Mouse (Mus musculus): ENCODE data around the gene Spata2.
A peak's percentile ranks its signal among the peaks of the same experiment; 100 is the strongest.

The Spata2 gene

DNA sequence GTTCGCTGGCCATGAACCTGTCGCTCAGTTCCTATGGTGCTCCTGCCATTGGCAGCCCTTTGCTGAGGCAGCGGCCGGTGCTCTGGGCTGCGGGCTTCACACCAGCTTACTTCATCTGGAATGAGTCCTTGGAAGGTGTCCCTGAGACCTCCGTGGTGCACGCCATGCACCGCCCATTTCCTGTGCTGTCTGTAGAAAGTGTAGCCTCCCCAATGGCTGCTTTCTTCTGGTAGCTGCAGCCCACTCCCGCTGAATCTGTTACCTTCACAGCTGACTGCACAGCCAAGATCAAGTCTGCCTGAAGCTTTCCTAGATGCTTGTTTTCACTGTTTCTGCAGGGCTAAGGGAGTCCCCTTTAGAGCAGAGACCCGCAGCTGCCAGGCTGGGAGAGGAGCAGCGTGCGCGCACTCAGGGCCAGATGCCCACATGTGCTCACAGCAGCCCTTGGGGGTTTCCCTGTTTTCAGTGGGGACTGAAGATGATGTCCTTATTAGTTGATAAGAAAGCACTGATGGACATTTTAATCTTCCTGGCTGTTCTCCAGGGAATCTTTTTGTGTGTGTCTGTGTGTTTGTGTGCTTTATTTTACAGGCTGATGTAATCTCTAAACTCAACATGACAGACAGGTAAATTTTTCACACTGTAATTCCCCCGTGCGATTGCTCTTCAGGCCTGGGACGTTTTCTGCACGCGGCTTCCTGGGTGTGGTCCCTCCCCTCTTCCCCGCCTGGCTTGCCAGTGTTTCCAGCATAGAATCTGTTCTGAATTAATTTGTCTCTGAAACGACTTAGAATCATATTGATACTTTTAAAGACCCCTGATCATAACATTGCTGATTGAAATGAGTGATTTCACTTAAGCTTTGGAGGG, 46.5 kb downstream of the Spata2 start:
- DNase-seq = no peak

DNA sequence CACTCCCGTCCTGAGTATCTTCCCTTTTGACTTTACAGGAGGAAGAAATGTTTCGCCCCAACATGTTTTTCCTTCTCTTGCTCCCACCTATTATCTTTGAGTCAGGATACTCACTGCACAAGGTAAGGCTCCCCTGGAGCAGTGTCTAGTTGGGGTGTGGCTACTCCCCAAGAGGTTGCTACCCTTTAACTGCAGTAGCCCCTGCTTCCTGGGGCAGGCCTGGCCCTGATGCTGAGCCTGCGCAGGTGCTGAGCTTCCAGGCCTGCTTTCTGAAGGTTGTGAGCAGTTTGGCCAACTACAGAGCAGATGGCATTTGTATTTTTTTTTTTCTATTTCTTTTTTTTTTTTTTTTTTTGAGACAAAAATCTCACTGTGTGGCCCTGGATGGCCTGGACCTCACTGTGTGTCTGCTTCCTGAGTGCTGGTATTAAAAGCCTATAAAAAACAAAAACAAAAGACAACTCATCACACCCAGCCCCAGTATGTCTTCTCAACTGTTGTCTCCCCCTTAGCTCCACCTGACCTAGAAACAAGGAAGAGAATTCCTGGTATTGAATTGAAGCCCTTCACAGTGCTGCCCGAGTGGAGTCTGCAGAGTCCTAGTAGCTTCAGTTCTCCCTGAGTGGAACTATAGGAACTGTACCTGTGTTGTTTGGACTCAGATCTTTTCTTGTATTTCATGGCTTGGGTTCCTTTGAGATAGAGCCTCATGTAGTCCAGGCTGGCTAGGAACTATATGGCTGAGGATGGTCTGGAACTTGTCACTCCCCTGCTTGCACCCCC, 49.1 kb downstream of the Spata2 start:
- DNase-seq = no peak

DNA sequence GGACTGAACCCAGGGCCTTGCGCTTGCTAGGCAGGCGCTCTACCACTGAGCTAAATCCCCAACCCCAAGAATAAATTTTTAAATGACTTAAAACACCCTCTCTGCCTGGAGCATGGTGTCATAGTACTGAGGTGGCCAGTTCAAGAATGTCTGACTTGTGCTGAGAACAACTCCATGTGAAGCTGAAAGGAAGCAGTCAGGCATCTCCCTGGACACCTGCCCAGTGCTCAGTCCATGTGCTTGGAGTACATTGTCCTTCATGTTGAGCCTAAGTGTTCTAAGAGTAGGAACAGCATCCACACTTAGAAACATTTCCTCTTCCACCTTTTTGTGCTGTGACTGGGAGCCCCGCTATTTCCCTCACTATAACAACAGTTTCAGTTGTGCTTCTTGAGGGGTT, 53.3 kb downstream of the Spata2 start:
- DNase-seq = no peak

DNA sequence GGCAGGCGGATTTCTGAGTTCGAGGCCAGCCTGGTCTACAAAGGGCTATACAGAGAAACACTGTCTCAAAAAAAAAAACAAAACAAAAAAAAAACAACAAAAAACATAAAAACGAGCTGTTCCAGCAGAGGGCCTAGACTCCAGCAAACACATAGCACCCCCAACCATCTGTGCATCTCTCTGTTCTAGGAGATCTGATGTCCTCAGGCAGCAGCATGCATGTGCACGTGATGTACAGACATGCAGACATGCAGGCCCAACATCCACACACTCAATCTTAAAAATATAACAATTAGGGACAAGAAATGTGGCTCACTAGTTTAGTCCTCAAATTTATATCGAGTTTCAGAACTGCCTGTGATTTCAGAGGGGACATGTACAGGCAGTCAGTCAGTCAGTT, 56.3 kb downstream of the Spata2 start:
- no peak for DNase-seq

GRCm38 (mm10) chr2:167435631-167436030, 57.1 kb downstream of the Spata2 start:
- no peak for DNase-seq

GRCm38 (mm10) chr2:167434570-167434969, 58.1 kb downstream of the Spata2 start:
- no peak for DNase-seq

DNA sequence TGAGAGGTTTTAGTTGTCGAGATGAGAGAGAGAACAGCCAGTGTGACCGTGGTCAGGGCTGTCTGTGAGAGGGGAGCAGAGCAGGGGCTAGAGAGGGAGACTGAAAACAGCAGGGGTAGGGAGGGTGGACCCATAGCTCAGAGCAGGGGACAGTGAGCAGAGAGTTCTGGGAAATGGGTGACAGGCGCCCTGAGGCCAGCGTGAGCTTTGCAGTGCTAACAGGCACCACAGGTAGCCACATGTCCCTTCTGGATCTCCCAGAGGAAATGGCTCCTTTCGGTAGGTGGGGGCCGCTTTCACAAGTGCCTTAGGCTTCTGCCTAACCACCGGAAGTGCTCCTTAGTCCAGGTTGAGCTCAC, 61.3 kb downstream of the Spata2 start:
- peak; percentile 62 for DNase-seq
